ENCODE assay signal across 8 mouse cellular contexts in the genomic region with DNA sequence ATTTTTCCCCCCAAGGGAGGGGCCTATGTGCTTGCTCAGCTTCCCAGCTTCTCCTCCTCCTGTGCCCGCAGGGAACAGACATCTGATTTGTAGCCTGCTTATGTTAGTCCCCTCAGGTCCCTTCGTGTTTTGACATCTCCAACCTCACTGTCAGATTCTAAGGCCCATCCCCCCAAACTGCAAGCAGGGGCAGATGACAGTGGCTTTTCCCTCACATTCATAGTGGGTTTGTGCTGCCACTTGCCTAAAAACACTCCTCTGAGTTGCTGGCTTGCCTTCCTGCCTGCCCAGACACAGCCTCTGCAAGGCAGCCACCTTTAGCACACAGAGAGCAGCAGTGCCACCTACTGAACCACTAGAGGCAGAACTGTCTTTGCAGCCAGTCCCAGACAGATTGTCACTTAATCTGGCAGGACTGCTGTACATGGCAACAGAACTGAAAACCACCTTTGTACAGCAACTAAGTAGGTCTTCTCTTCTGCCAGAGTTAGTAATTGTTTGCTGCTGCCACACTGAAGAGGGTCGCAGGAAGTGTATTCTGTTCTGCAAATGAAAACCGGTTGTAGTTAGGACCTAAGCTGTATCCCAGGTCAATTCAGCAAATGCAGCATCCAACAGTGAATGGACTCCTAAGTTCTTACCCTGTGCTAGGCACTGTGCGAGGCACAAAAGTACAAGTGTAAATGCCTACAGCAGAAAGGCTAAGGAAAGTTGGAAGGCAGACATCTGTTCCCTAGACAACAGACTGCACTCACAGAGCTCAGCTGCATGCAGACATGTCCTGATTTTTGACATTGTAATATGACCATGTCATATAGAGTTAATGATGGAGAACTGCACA.
DNase-seq lines count a peak whose midpoint lies in the region; ATAC-seq lines count a peak whose summit lies in the region.

No protein-coding gene starts in this region.

- H3K36me3 ChIP-seq in hindbrain, embryonic 12.5 days, result no peaks in the 10 kb centered on the region

- H3K4me1 ChIP-seq in hindbrain, embryonic 12.5 days, result no peaks in the 10 kb centered on the region

- H3K27me3 ChIP-seq in hindbrain, embryonic 12.5 days, result no peaks in the 10 kb centered on the region

- peak; percentile 83 for DNase-seq in MN1 (ENCODE audit: low spot score)
- DNase-seq in cerebellum, adult 9-10 months, result peak; percentile 49
- DNase-seq in frontal cortex, postnatal 10 days (ENCODE audit: low spot score in 2 of 2), result peak; percentile 38 to 59
- peak; percentile 67 to 78 for DNase-seq in layer of hippocampus, postnatal 10 days (ENCODE audit: low spot score in 2 of 2)
- DNase-seq in lung, postnatal 25 days (ENCODE audit: low spot score), result peak; percentile 66
- DNase-seq in retina, postnatal 7 days (ENCODE audit: low read depth, low spot score), result peak; percentile 46
- DNase-seq in urinary bladder, postnatal 14 days (ENCODE audit: low spot score), result peak; percentile 69

- no peak overlapping the region for H3K27ac ChIP-seq in hindbrain, embryonic 12.5 days

- no peak overlapping the region for H3K4me2 ChIP-seq in hindbrain, embryonic 12.5 days (replicated peaks)

- no peak overlapping the region for H3K9ac ChIP-seq in hindbrain, embryonic 12.5 days

- H3K4me3 ChIP-seq in hindbrain, embryonic 12.5 days, result no peak overlapping the region

- WGBS in hindbrain, embryonic 12.5 days, result 21% methylated on average over 5 of the region's 5 CpGs

- H3K9me3 ChIP-seq in hindbrain, embryonic 12.5 days (replicated peaks), result no peaks in the 10 kb centered on the region

- peak; percentile 91 for ATAC-seq in hindbrain, embryonic 12.5 days (ENCODE audit: low FRiP score)
